Mouse (Mus musculus): Measurements from ENCODE around the gene Golga1. TPM values are rescaled to one million over a fixed set of nuclear protein-coding genes. Genes with fewer than 3 reads are reported as not detected.
A peak's percentile ranks its signal among the peaks of the same experiment; 100 is the strongest.

Golga1 gene
- polyA plus RNA-seq, 1 experiment from 2014 or later: 42.6 TPM

DNA sequence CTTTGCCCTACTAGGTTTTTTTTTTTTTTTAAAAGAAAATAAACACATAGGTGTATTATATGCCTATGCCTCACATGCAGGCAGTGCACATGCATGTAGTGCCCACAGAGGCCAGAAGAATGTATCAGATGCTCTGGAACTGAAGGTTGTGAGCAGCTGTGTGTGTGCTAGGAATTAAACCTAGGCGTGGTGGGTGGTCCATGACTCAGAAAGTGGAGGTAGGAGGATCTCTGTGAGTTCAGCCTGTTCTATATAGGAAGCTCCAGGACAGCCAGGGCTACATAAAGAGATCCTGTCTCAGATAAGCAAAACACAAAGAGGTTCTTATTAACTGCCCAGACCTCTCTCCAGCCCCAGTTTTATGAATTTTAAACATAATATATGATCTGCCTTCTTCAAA lies 3.8 kb upstream of the Golga1 start:
- no peak overlapping the region for H3K27ac ChIP-seq (replicated peaks; ENCODE audit: low read depth, low read length)
- DNase-seq: no peak
- ATAC-seq (ENCODE audit: low FRiP score, low TSS enrichment): no peak
- no peak overlapping the region for H3K4me2 ChIP-seq (ENCODE audit: low read length)
- no peaks in the 10 kb centered on the region for H3K27me3 ChIP-seq (ENCODE audit: control insufficient read depth, insufficient read depth, low read length)
- H3K9ac ChIP-seq (replicated peaks; ENCODE audit: low read length): no peak overlapping the region
- 71% methylated on average over 1 of the region's 1 CpGs for WGBS
- H3K4me3 ChIP-seq (replicated peaks; ENCODE audit: low read depth, low read length): no peak overlapping the region
- no peaks in the 10 kb centered on the region; the same call in 1 of the 2 replicates for H3K4me1 ChIP-seq (ENCODE audit: control insufficient read depth, insufficient read depth, low read length)
- H3K36me3 ChIP-seq (ENCODE audit: control insufficient read depth, insufficient read depth, low read length): peaks cover 4% of the 10 kb centered on the region; the same call in 1 of the 2 replicates
- H3K9me3 ChIP-seq (ENCODE audit: control insufficient read depth, low read length): no peaks in the 10 kb centered on the region

- WGBS: 7% methylated on average over 25 of the region's 25 CpGs
- Histone ChIP-seq H3K9ac (replicated peaks; ENCODE audit: low read length) (peak overlapping the region; percentile 94), H3K36me3 (ENCODE audit: control insufficient read depth, insufficient read depth, low read length) (peaks cover 29% of the 10 kb centered on the region), H3K27me3 (ENCODE audit: control insufficient read depth, insufficient read depth, low read length) (no peaks in the 10 kb centered on the region), H3K9me3 (ENCODE audit: control insufficient read depth, low read length) (no peaks in the 10 kb centered on the region), H3K4me1 (ENCODE audit: control insufficient read depth, insufficient read depth, low read length) (no peaks in the 10 kb centered on the region; the same call in 1 of the 2 replicates), H3K4me3 (replicated peaks; ENCODE audit: low read depth, low read length) (peak overlapping the region; percentile 91), H3K4me2 (ENCODE audit: low read length) (peak overlapping the region; percentile 72), H3K27ac (replicated peaks; ENCODE audit: low read depth, low read length) (peak overlapping the region; percentile 89)
- ATAC-seq (ENCODE audit: low FRiP score, low TSS enrichment) (peak; percentile 19; the same call in 1 of the 2 replicates), DNase-seq (no peak)
Measured at GRCm38 (mm10) chr2:39064687-39065399, 498 bp downstream of the Golga1 start.

DNA sequence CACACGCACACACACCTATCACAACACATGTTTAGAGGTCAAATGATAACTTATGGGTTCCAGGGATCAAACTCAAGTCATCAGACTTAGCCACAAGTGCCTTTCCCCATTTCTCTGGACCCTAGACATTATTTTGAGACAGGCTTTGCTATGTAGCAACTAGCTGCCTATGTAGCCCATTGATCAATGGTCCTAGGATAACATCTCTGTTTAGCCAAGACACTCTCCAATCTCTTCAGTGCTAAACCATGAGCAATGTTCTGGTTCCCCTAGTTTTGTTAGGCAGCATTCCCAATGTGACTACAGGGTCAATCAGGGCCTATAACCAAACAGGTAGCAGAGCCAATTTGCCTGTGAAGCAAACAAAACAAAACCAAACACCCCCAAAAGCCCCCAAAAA lies 16.8 kb downstream of the Golga1 start:
- no peak overlapping the region for H3K4me2 ChIP-seq (ENCODE audit: low read length)
- H3K4me1 ChIP-seq (ENCODE audit: control insufficient read depth, insufficient read depth, low read length): no peaks in the 10 kb centered on the region
- peaks cover 86% of the 10 kb centered on the region for H3K36me3 ChIP-seq (ENCODE audit: control insufficient read depth, insufficient read depth, low read length)
- ATAC-seq (ENCODE audit: low FRiP score, low TSS enrichment): no peak
- H3K27me3 ChIP-seq (ENCODE audit: control insufficient read depth, insufficient read depth, low read length): no peaks in the 10 kb centered on the region
- no peak overlapping the region for H3K27ac ChIP-seq (replicated peaks; ENCODE audit: low read depth, low read length)
- DNase-seq: no peak
- 100% methylated on average over 1 of the region's 1 CpGs for WGBS
- H3K9me3 ChIP-seq (ENCODE audit: control insufficient read depth, low read length): no peaks in the 10 kb centered on the region
- no peak overlapping the region for H3K9ac ChIP-seq (replicated peaks; ENCODE audit: low read length)
- no peak overlapping the region for H3K4me3 ChIP-seq (replicated peaks; ENCODE audit: low read depth, low read length)

- H3K4me3 ChIP-seq (replicated peaks; ENCODE audit: low read depth, low read length): no peak overlapping the region
- H3K9ac ChIP-seq (replicated peaks; ENCODE audit: low read length): no peak overlapping the region
- no peaks in the 10 kb centered on the region for H3K9me3 ChIP-seq (ENCODE audit: control insufficient read depth, low read length)
- H3K27me3 ChIP-seq (ENCODE audit: control insufficient read depth, insufficient read depth, low read length): no peaks in the 10 kb centered on the region
- H3K4me1 ChIP-seq (ENCODE audit: control insufficient read depth, insufficient read depth, low read length): no peaks in the 10 kb centered on the region
- no peak overlapping the region for H3K4me2 ChIP-seq (ENCODE audit: low read length)
- no peak for DNase-seq
- H3K36me3 ChIP-seq (ENCODE audit: control insufficient read depth, insufficient read depth, low read length): peaks cover 75% of the 10 kb centered on the region
- no peak for ATAC-seq (ENCODE audit: low FRiP score, low TSS enrichment)
- 100% methylated on average over 1 of the region's 1 CpGs for WGBS
- no peak overlapping the region for H3K27ac ChIP-seq (replicated peaks; ENCODE audit: low read depth, low read length)
Measured at GRCm38 (mm10) chr2:39040215-39040614, 25.1 kb downstream of the Golga1 start.

GRCm38 (mm10) chr2:39031611-39032010 lies 33.7 kb downstream of the Golga1 start:
- H3K4me3 ChIP-seq (replicated peaks; ENCODE audit: low read depth, low read length): no peak overlapping the region
- H3K4me2 ChIP-seq (ENCODE audit: low read length): no peak overlapping the region
- DNase-seq (no peak), ATAC-seq (ENCODE audit: low FRiP score, low TSS enrichment) (no peak)
- no peaks in the 10 kb centered on the region for H3K4me1 ChIP-seq (ENCODE audit: control insufficient read depth, insufficient read depth, low read length)
- H3K9me3 ChIP-seq (ENCODE audit: control insufficient read depth, low read length): no peaks in the 10 kb centered on the region
- H3K27me3 ChIP-seq (ENCODE audit: control insufficient read depth, insufficient read depth, low read length): no peaks in the 10 kb centered on the region
- WGBS: 75% methylated on average over 1 of the region's 1 CpGs
- no peak overlapping the region for H3K27ac ChIP-seq (replicated peaks; ENCODE audit: low read depth, low read length)
- peaks cover 77% of the 10 kb centered on the region for H3K36me3 ChIP-seq (ENCODE audit: control insufficient read depth, insufficient read depth, low read length)
- no peak overlapping the region for H3K9ac ChIP-seq (replicated peaks; ENCODE audit: low read length)

GRCm38 (mm10) chr2:39020004-39020403 lies 45.3 kb downstream of the Golga1 start:
- H3K9me3 ChIP-seq (ENCODE audit: control insufficient read depth, low read length): no peaks in the 10 kb centered on the region
- H3K4me1 ChIP-seq (ENCODE audit: control insufficient read depth, insufficient read depth, low read length): no peaks in the 10 kb centered on the region
- no peak overlapping the region for H3K4me3 ChIP-seq (replicated peaks; ENCODE audit: low read depth, low read length)
- no peak overlapping the region for H3K4me2 ChIP-seq (ENCODE audit: low read length)
- ATAC-seq (ENCODE audit: low FRiP score, low TSS enrichment) (no peak), DNase-seq (no peak)
- H3K9ac ChIP-seq (replicated peaks; ENCODE audit: low read length): no peak overlapping the region
- 76% methylated on average over 1 of the region's 1 CpGs for WGBS
- H3K27ac ChIP-seq (replicated peaks; ENCODE audit: low read depth, low read length): no peak overlapping the region
- peaks cover 95% of the 10 kb centered on the region for H3K36me3 ChIP-seq (ENCODE audit: control insufficient read depth, insufficient read depth, low read length)
- H3K27me3 ChIP-seq (ENCODE audit: control insufficient read depth, insufficient read depth, low read length): no peaks in the 10 kb centered on the region

DNA sequence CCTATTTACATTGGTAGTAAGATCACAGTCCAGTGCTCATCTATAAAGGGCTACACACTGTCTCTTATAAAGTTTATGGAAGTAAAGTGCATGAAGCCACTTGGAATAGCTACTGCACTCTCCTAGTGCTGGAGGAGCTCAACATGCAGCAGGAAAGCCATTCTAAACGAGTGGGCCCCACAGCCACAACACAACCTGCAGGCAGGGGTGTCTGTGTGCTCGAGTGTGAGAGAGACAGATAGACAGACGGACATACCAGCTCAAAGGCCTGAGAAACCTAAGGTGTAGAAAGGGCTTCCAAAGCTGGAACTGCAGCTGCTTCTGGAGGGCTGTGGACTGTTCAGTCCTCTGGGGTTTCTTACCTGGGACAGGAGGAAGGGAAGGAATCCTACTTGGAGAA lies 48.8 kb downstream of the Golga1 start:
- no peak for DNase-seq
- Histone ChIP-seq H3K27me3 (ENCODE audit: control insufficient read depth, insufficient read depth, low read length) (no peaks in the 10 kb centered on the region), H3K27ac (replicated peaks; ENCODE audit: low read depth, low read length) (no peak overlapping the region), H3K4me2 (ENCODE audit: low read length) (no peak overlapping the region), H3K9ac (replicated peaks; ENCODE audit: low read length) (no peak overlapping the region), H3K9me3 (ENCODE audit: control insufficient read depth, low read length) (no peaks in the 10 kb centered on the region), H3K4me3 (replicated peaks; ENCODE audit: low read depth, low read length) (no peak overlapping the region), H3K36me3 (ENCODE audit: control insufficient read depth, insufficient read depth, low read length) (peaks cover 92% of the 10 kb centered on the region), H3K4me1 (ENCODE audit: control insufficient read depth, insufficient read depth, low read length) (no peaks in the 10 kb centered on the region)
- no peak for ATAC-seq (ENCODE audit: low FRiP score, low TSS enrichment)
- WGBS: 85% methylated on average over 3 of the region's 3 CpGs

DNA sequence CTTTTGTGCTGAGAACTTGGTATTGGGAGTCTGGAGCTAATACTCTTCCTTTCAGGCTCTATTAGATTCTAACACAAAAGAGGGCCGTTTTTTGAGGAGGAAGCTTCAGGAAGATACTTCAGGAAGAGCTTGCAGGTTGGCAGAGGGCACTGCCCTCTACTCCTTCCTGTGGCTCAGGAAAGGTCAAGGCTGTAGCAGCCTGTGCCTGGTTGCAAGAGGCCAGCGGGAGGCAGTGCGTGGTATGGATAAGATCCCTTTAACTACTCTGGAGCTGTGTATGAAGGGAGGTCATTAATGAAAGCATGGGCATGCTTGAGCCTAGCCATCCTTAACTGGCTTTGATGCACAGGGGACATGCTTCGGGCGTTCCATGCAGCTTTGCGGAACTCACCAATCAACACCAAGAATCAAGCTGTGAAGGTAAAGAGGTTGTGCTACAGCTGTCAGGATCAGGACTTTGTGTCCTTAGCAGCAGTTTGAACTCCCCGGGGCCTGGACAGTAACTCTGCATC lies 52.5 kb downstream of the Golga1 start:
- WGBS: 84% methylated on average over 7 of the region's 7 CpGs
- peaks cover 60% of the 10 kb centered on the region for H3K36me3 ChIP-seq (ENCODE audit: control insufficient read depth, insufficient read depth, low read length)
- no peak overlapping the region for H3K4me3 ChIP-seq (replicated peaks; ENCODE audit: low read depth, low read length)
- no peak overlapping the region for H3K4me2 ChIP-seq (ENCODE audit: low read length)
- DNase-seq (no peak), ATAC-seq (ENCODE audit: low FRiP score, low TSS enrichment) (no peak)
- no peaks in the 10 kb centered on the region for H3K27me3 ChIP-seq (ENCODE audit: control insufficient read depth, insufficient read depth, low read length)
- H3K4me1 ChIP-seq (ENCODE audit: control insufficient read depth, insufficient read depth, low read length): peaks cover 14% of the 10 kb centered on the region
- H3K9me3 ChIP-seq (ENCODE audit: control insufficient read depth, low read length): no peaks in the 10 kb centered on the region
- H3K27ac ChIP-seq (replicated peaks; ENCODE audit: low read depth, low read length): no peak overlapping the region
- no peak overlapping the region for H3K9ac ChIP-seq (replicated peaks; ENCODE audit: low read length)

DNA sequence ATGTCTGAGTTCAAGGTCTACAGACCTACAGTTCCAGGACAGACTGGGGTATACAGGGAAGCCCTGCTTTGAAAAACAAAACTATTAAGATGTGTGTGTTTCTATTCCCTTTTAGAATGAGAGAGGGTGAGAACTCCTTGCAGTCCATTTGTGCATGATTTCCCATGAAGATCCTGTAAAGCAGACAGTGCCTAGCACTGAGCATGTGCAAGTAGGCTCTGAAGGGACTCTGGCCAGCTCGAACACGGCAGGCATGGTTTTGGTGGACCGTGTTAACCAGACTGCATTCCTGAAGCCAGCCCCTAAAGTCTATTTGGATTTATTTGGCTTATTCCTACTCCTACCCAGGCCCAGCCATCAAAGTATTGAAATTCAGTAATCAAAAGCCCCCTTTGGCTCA lies 53.4 kb downstream of the Golga1 start:
- 88% methylated on average over 3 of the region's 3 CpGs for WGBS
- Histone ChIP-seq H3K4me2 (ENCODE audit: low read length) (no peak overlapping the region), H3K4me1 (ENCODE audit: control insufficient read depth, insufficient read depth, low read length) (peaks cover 18% of the 10 kb centered on the region)

More for the DNA sequence above, 53.4 kb downstream of the Golga1 start:
- no peaks in the 10 kb centered on the region for H3K9me3 ChIP-seq (ENCODE audit: control insufficient read depth, low read length)
- no peaks in the 10 kb centered on the region for H3K27me3 ChIP-seq (ENCODE audit: control insufficient read depth, insufficient read depth, low read length)
- DNase-seq: no peak
- H3K27ac ChIP-seq (replicated peaks; ENCODE audit: low read depth, low read length): no peak overlapping the region
- no peak for ATAC-seq (ENCODE audit: low FRiP score, low TSS enrichment)
- peaks cover 51% of the 10 kb centered on the region for H3K36me3 ChIP-seq (ENCODE audit: control insufficient read depth, insufficient read depth, low read length)
- no peak overlapping the region for H3K9ac ChIP-seq (replicated peaks; ENCODE audit: low read length)
- no peak overlapping the region for H3K4me3 ChIP-seq (replicated peaks; ENCODE audit: low read depth, low read length)

Data from midbrain, embryonic 14.5 days (tissue).